Mouse (Mus musculus) cerebellum, postnatal 36 days (tissue): ENCODE results near the gene Dnajb14.
"Not testable (repeated sequence)": the region's sequence is repeated elsewhere in the genome, so short reads cannot be mapped to it uniquely, and the experiment has no call there.

Experiments
- DNase-seq, 2 experiments: peaks; one replicate each; pipeline ENCODE4 v3.0.0; 2021 to 2022; ENCODE audit warnings: mixed read lengths in 2 of 2

Dnajb14 gene

DNA sequence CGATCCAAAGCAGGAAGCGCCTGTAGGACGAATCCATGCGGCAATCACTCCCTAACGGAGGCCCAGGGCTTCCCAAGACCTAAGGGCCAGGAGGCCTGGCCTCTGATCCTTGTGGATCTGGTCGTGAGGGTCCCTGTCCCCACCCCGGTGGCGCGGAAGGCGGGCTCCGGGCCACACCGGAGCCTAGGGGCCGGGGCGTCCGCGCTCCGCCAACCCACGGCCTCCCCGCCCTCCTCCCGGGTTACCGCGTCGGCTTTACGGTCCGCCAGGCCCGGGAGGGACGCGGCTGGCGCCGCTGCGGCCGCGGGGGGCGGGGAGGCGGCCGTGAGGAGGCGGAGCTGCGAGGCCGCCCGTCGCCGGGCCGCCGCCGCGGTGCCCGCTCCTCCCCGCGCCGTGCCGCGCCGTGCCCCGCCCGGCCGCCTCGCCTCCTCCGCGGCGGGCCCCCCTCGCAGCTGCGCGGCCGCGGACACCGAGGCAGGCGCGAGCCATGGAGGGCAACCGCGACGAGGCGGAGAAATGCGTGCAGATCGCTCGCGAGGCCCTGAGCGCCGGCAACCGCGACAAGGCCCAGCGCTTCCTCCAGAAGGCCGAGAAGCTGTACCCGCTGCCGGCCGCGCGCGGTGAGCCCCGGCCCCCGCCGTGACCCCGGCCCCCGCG, at the start of gene Dnajb14:
Gene Dnajb14 (plus strand): TSS at position 239 of the 657 bp plus-strand sequence.
- peak; percentile 64 to 71 for DNase-seq

DNA sequence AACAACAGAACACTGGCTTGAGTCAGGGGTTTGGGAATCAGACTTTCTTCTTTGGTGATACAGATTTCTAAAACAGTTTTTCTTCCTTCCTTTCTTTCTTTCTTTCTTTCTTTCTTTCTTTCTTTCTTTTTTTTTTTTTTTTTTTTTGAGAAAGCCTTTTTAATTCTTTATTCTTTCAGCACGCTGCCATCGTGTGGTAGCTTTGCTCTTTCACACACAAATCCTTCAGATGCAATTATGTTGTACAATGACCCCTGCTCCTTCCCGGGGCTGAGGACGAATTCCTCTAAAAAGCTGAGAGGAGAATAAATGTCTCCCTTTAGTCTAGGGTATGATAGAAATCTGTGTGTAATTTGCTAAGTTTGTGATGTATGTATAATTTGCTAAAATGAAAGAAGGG, 48.8 kb upstream of the Dnajb14 start:
- DNase-seq = no peak

DNA sequence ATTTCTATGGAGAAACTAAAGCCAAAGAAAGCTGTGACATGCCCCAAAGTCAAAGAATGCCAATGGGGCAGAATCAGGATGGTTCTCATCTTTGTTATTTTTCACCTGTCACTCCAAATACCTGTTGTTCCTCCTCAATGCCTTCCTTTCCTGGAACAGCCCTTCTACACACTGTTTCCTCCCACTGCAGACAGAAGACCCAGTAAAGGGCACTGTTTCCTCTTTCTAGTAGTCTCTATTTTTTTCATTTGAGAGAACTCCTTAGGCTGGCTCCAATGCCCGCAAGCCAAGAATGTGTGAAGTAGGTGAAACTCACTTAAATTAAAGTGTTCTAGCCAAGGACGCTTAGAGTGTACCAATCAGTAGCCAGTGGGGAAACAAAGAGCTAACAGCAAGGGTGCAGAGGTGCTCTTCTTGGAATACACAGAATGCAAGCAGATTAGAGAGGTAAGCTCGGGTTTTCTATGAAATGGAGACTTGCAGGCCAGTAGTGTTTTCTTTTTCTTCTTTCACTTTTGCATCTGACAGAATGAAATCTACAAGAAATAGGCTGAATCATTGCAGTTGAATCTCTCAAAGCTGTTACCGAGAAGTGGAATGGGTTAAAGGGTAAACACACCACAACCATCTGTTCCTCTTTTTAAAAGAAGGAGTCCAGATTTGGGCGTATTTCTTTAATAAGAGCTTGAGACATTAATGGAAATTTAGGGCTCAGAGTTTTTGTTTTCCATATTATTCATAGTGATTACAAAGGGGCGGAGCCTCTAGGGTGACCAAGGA, 46.6 kb upstream of the Dnajb14 start:
- no peak for DNase-seq

DNA sequence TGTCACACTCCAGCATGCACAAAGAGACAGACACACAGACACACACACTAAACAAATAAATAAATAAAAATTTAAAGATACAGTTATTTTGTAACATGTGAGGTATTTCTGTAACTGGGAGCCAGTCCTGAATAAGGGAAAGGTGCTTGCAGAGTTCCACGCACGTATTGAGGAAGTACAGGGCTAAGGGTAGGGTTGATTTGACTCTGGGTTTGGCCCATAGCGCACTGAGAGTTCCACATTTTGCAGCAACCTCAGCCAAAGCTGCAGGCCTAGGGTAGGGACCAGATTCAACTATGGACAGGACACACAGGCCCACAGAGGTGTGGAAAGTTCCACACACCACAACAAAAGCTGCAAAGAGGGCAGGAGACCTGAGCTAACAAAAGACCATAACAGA, 44.2 kb upstream of the Dnajb14 start:
- no peak for DNase-seq

GRCm38 (mm10) chr3:137827678-137828077, 39.8 kb upstream of the Dnajb14 start:
- DNase-seq = no peak

- DNase-seq = no peak
These were observed 36.3 kb upstream of the Dnajb14 start for GRCm38 (mm10) chr3:137831156-137831555.

GRCm38 (mm10) chr3:137833128-137833527, 34.3 kb upstream of the Dnajb14 start:
- DNase-seq = no peak

- DNase-seq = no peak
These were observed 33.8 kb upstream of the Dnajb14 start for GRCm38 (mm10) chr3:137833698-137834097.

GRCm38 (mm10) chr3:137836543-137836942, 30.9 kb upstream of the Dnajb14 start:
- DNase-seq = no peak

GRCm38 (mm10) chr3:137838160-137838559, 29.3 kb upstream of the Dnajb14 start:
- no peak for DNase-seq

GRCm38 (mm10) chr3:137842944-137843343, 24.5 kb upstream of the Dnajb14 start:
- DNase-seq = no peak

- DNase-seq = no peak
These were observed 23.2 kb upstream of the Dnajb14 start for GRCm38 (mm10) chr3:137844263-137844662.

GRCm38 (mm10) chr3:137846552-137846951, 20.9 kb upstream of the Dnajb14 start:
- no peak for DNase-seq

DNA sequence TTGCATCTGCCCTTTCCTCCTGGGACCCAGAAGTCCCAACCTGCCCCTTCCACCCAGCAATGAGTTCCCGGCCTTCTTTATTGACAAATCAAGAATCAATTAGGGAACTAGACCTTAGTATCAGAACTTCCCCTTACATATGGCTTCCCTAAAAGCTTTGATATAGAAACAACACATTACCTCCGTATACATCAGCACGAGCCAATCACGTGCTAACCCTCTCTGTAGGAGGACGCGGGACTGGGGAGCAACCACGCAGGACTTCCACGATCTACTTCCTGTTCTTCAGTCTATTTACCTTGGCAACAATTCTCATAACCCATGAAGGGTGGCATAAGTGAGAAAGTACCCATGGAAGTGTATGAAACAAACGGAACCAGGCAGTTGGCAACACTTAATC, 19.1 kb upstream of the Dnajb14 start:
- no peak for DNase-seq

GRCm38 (mm10) chr3:137849697-137850096, 17.8 kb upstream of the Dnajb14 start:
- no peak for DNase-seq

DNA sequence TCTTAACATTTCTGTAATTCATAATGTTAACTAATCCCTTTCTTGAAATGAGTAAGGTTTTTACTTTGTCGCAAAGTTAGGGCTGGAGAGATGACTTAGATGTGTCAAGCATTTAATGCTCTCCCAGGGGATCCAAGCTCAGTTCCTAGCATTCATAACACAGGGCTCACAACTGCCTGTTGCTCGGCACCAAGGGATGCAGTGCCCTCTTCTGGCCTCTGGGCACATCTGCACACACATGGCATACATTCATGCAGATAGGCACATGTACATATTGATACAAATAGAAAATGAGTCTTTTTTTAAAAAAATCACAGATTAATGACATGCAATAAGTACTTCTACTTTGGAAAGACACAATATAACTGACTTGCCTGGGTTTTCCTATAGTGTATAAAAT, 16.3 kb upstream of the Dnajb14 start:
- no peak for DNase-seq

GRCm38 (mm10) chr3:137853011-137853410, 14.5 kb upstream of the Dnajb14 start:
- not testable (repeated sequence) for DNase-seq

DNA sequence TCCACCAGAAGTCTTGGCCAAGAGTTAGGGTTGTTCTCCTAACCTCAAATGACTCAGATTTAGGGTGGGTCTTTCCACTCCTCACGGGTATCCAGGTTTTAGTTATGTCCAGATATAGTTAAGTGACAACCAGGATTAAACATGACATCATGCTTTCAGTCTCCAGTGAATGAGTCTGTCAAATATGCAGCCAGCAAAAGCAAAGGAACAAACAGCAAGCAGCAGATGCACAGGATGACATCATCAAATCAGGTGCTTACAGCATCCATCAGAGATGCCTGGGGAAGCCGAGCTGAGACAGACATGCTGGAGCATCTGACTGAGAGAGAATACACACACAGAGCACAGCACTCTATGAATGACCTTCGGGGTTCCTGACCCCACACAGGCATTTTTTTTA, 12.1 kb upstream of the Dnajb14 start:
- no peak for DNase-seq

GRCm38 (mm10) chr3:137856061-137856460, 11.4 kb upstream of the Dnajb14 start:
- no peak for DNase-seq

DNA sequence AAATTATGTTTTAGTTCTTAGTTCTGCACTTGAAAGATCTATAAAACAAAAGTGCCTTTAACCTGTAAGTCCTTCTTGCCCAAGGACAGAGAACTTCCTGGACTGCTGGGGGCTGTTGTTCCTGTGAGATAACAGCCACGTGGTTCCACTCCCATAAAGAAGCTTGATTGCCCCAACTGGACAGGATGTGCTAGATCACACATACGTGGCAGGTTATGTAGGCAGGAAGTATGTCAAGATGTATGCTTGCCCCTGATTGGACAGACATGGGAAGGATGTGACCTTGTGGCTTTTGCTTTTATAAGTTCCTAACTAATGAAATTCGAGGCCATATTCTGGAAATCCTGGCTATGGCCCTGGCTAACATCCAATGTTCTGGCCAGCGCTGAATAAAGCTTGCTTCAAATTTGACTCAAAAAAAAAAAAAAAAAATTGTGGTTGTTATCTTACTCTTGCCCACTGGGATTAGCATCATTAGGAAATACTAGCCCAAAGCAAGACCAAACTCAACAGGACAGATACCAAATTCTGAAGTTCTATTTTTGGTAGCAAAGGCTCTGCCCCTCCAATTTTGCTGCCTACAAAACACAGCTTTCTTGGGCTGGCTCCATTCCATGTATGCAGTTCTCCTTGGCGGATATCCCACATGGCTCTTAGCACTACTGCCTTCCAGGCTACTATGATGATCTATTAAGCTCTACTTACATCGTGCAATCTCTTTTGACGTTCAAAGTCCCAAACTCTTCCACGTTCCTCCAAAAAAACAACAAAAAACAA, 6.9 kb upstream of the Dnajb14 start:
- DNase-seq = peak in 1 of 2 experiments; percentile 39

DNA sequence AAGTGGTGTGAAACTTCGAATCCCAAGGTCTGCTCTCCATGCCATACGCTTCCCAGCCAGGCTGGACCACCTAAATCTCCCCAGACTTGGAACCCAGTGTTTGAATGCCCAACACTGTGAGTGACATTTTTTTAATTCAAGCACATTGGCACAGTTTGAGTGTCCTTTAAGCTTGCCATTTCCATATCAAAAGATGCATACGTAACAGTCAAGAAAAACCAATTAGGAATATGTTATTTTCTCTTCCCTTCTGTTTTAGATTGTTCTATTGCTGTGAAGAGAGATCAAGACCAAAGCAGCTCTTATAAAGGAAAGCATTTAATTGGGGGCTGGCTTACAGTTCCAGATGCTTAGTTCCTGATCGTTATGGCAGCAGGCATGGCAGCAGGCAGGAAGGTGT, 6.0 kb upstream of the Dnajb14 start:
- no peak for DNase-seq

- no peak for DNase-seq
These were observed 4.9 kb upstream of the Dnajb14 start for GRCm38 (mm10) chr3:137862600-137862999.

DNA sequence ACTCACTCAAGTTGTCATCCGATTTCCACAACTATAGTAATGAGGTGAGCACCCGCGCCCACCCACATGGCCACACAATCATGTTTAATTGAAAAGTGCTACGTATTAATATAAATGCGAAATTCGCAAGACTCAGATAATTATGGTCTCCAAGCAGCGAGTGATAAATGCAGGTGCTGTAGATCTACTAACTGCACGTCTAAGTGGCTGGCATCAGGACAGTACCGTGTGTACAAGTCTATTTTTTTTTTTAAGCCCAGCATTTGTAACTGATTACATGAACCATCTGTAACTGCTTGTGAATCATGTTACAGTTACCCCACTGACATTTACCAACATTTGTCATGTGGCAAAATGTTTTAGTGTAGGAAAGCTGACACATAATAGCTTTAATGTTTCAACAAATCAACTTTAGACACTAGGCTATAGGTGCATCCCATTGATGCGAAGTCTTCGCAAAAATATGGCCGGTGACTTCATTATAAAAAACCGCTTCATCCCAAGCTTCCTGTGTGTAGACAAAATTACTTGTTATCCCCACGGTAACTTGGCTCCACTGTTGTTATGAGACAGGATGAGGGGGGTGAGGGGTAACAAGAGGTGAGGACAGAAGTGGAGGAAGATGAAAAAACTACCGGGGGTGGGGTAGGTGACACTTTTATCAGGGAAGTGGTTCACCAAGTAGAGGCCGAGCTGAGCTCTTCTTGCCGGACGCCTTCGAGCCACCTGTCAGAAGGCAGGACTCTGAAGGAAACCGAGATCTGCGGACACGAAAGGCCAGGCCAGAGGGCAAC, 3.9 kb upstream of the Dnajb14 start:
- DNase-seq = no peak
